In the genomic region with DNA sequence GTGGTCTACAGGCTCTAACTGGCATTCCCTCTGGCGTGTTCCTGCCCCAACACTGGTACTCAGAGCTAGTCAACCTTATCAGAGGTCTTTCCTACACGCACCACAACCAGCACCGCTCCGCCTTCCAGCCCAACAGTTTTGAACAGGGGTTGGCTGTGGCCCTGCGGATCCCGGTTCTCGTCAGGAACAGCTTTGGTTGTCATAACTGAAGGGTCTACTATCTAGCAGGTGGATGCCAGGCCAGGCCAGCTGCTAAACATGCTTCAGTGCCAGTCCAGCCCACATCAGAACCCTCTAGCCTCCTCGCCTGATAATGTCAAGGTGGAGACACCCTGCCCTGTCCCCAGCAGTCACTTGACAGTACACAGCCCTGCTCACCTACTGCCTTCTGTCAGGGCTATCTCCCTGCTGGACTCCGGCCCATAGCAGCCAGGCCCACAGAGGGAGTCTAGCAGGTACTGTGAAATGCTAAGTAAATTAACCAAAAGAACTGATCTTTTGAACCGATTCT, we compare ENCODE assay signal across 17 mouse cellular contexts. TPM values are rescaled to one million over a fixed set of nuclear protein-coding genes. Genes with fewer than 3 reads are reported as not detected.
A peak's percentile ranks its signal among the peaks of the same experiment; 100 is the strongest.
DNase-seq lines count a peak whose midpoint lies in the region; ATAC-seq and TF ChIP-seq lines count a peak whose summit lies in the region.
"Had no signal": no experiment of that assay in that cellular context is flagged by ENCODE, and none has a peak within 500 bp of the region (broad histone marks: within the 10 kb centered on the region; RNA-seq: fewer than 3 reads in every experiment).

No protein-coding gene starts in this region.

- peaks cover 40% of the 10 kb centered on the region for H3K4me1 ChIP-seq in lung, embryonic 16.5 days (replicated peaks; ENCODE audit: control insufficient read depth, insufficient read depth, low read length)
- peaks cover 5% of the 10 kb centered on the region for H3K4me1 ChIP-seq in lung, adult 2 months (ENCODE audit: control insufficient read depth, insufficient read depth, low read length)
- peaks cover 49% of the 10 kb centered on the region for H3K4me1 ChIP-seq in heart, embryonic 11.5 days (ENCODE audit: control insufficient read depth, insufficient read depth, low read length)

- H3K4me2 ChIP-seq in lung, embryonic 16.5 days (ENCODE audit: low read depth, low read length) = no peak overlapping the region
- H3K4me2 ChIP-seq in heart, embryonic 11.5 days = peak overlapping the region; percentile 33
- H3K4me2 ChIP-seq: embryonic facial prominence, embryonic 15.5 days; forebrain, embryonic 12.5 days; hindbrain, embryonic 14.5 days; liver, embryonic 15.5 days had no signal

- peaks cover 16% of the 10 kb centered on the region for H3K36me3 ChIP-seq in lung, embryonic 16.5 days (ENCODE audit: control insufficient read depth, insufficient read depth, low read length)
- peaks cover 20% of the 10 kb centered on the region for H3K36me3 ChIP-seq in heart, embryonic 11.5 days (ENCODE audit: control insufficient read depth, insufficient read depth, low read length)

- no peak overlapping the region for H3K4me3 ChIP-seq in lung, embryonic 16.5 days (ENCODE audit: low read length)
- H3K4me3 ChIP-seq in lung, adult 2 months (replicated peaks; ENCODE audit: extremely low read depth, low read depth, low read length) = no peak overlapping the region
- H3K4me3 ChIP-seq in heart, embryonic 11.5 days (ENCODE audit: low read depth, low read length) = no peak overlapping the region
- H3K4me3 ChIP-seq: embryonic facial prominence, embryonic 15.5 days; forebrain, embryonic 12.5 days; liver, embryonic 15.5 days had no signal

- 81% methylated on average over 10 of the region's 10 CpGs for WGBS in lung, embryonic 16.5 days
- 81% methylated on average over 10 of the region's 10 CpGs for WGBS in lung, adult 2 months
- WGBS in heart, embryonic 11.5 days (ENCODE audit: insufficient replicate concordance) = 68% methylated on average over 10 of the region's 10 CpGs

- TF ChIP-seq POLR2A in lung, adult 2 months (IDR thresholded peaks at IDR 0.05; ENCODE audit: borderline replicate concordance, extremely low read depth, low read depth, low read length) = no peak

- ATAC-seq in lung, embryonic 16.5 days (ENCODE audit: low read depth) = no peak
- peak; percentile 65 for ATAC-seq in heart, embryonic 11.5 days (replicated peaks; ENCODE audit: insufficient number of reproducible peaks, low FRiP score, low TSS enrichment)
- ATAC-seq: intestine, postnatal 0 days had no signal

- TF ChIP-seq CTCF in lung, adult 2 months (IDR thresholded peaks at IDR 0.05; ENCODE audit: insufficient read depth, low read length) = no peak

- H3K9me3 ChIP-seq in lung, embryonic 16.5 days (ENCODE audit: control insufficient read depth, low read length) = no peaks in the 10 kb centered on the region
- H3K9me3 ChIP-seq in heart, embryonic 11.5 days (replicated peaks; ENCODE audit: control insufficient read depth, low read length) = no peaks in the 10 kb centered on the region
- H3K9me3 ChIP-seq: embryonic facial prominence, embryonic 15.5 days; forebrain, embryonic 12.5 days; liver, embryonic 15.5 days had no signal

- DNase-seq in kidney, adult 11 months = peak; percentile 35
- no peak for DNase-seq in kidney, adult 8-10 months
- DNase-seq in lung, adult 2 months = no peak
- peak; percentile 41 to 52 for DNase-seq in heart, postnatal 36 days
- no peak for DNase-seq in cerebellum, adult 9-10 months
- no peak for DNase-seq in frontal cortex, postnatal 10 days (ENCODE audit: low spot score in 2 of 2)
- DNase-seq: B cell, adult 2 months; cerebellum, postnatal 36 days; thymus, adult 18-20 months had no signal

- no peaks in the 10 kb centered on the region for H3K27me3 ChIP-seq in lung, embryonic 16.5 days (ENCODE audit: control insufficient read depth, insufficient read depth, low read depth, low read length)
- no peaks in the 10 kb centered on the region for H3K27me3 ChIP-seq in heart, embryonic 11.5 days (ENCODE audit: control insufficient read depth, insufficient read depth, low read length)
- H3K27me3 ChIP-seq: embryonic facial prominence, embryonic 15.5 days; forebrain, embryonic 12.5 days; liver, embryonic 15.5 days had no signal

- no peak overlapping the region for H3K9ac ChIP-seq in lung, embryonic 16.5 days (ENCODE audit: low read length)
- H3K9ac ChIP-seq in heart, embryonic 11.5 days (ENCODE audit: low read depth, low read length) = 0 out of 2 replicates have a peak overlapping the region, but pooled peaks have one; percentile 8
- H3K9ac ChIP-seq: embryonic facial prominence, embryonic 15.5 days; forebrain, embryonic 12.5 days; hindbrain, embryonic 14.5 days; liver, embryonic 15.5 days had no signal

- intact Hi-C loops in heart, postnatal 36 days (cut with DNase I) = no loop called here

- H3K27ac ChIP-seq in lung, embryonic 16.5 days (ENCODE audit: low read length) = peak overlapping the region; percentile 85
- H3K27ac ChIP-seq in heart, embryonic 11.5 days (ENCODE audit: low read depth, low read length) = peak overlapping the region; percentile 88
- H3K27ac ChIP-seq: embryonic facial prominence, embryonic 15.5 days; forebrain, embryonic 12.5 days; hindbrain, embryonic 14.5 days; liver, embryonic 15.5 days had no signal

RNA-seq across cellular contexts. Expression of a gene that starts 6.9 kb away (rescaled TPM):
- 144 and 145 TPM in 2 replicates for polyA plus RNA-seq in lung, embryonic 16.5 days (2015; fragmentation: Nextera tagmentation; extraction: Ambion mirVana)
- 18.7 and 20.7 TPM in 2 replicates for polyA plus RNA-seq in lung, adult 2 months (2012; rRNA removed)
- 117 and 135 TPM in 2 replicates for polyA plus RNA-seq in heart, embryonic 11.5 days (2014; fragmentation: Nextera tagmentation; extraction: Ambion mirVana)
- 10 to 100 TPM; 27.0 to 27.2 TPM for total RNA-seq in heart, postnatal 36 days (2021)

RNA-seq across cellular contexts. Expression of a gene that starts 11.5 kb away (rescaled TPM):
- polyA plus RNA-seq in lung, embryonic 16.5 days (2015; fragmentation: Nextera tagmentation; extraction: Ambion mirVana) = 82.2 and 87.7 TPM in 2 replicates
- polyA plus RNA-seq in lung, adult 2 months (2012; rRNA removed) = 56.5 and 70.8 TPM in 2 replicates
- polyA plus RNA-seq in heart, embryonic 11.5 days (2014; fragmentation: Nextera tagmentation; extraction: Ambion mirVana) = 90.6 and 94.9 TPM in 2 replicates
- 100 to 1,000 TPM; 228 to 258 TPM for total RNA-seq in heart, postnatal 36 days (2021)

RNA-seq across cellular contexts. Expression of a gene that starts 19.1 kb away (rescaled TPM):
- 3.6 and 5.0 TPM in 2 replicates for polyA plus RNA-seq in lung, embryonic 16.5 days (2015; fragmentation: Nextera tagmentation; extraction: Ambion mirVana)
- 13.6 and 15.7 TPM in 2 replicates for polyA plus RNA-seq in lung, adult 2 months (2012; rRNA removed)
- 24.0 and 28.8 TPM in 2 replicates for polyA plus RNA-seq in heart, embryonic 11.5 days (2014; fragmentation: Nextera tagmentation; extraction: Ambion mirVana)
- 1 to 10 TPM; 2.8 to 4.6 TPM for total RNA-seq in heart, postnatal 36 days (2021)
- total RNA-seq: gastrocnemius, adult 8-10 months had no signal

Comparison
In these comparisons a context has a peak if more than half of its experiments do, and no peak if none do; other contexts are left out.
1. DNase-seq: peak in kidney, adult 11 months (single experiment) and heart, postnatal 36 days (2 of 2); none in kidney, adult 8-10 months (0 of 2), lung, adult 2 months (single experiment), cerebellum, adult 9-10 months (single experiment) and frontal cortex, postnatal 10 days (0 of 2).